Mouse (Mus musculus): ENCODE measurements around the gene Nupl2.

The Nupl2 gene

GRCm38 (mm10) chr5:24164789-24165445 lies at the start of gene Nupl2:
Nupl2 (plus strand) TSS chr5:24164963.
- DNase-seq = peak; percentile 95

GRCm38 (mm10) chr5:24122221-24122620 lies 42.5 kb upstream of the Nupl2 start:
- DNase-seq = no peak

- DNase-seq = no peak
These were observed 40.6 kb upstream of the Nupl2 start for GRCm38 (mm10) chr5:24124175-24124574.

DNA sequence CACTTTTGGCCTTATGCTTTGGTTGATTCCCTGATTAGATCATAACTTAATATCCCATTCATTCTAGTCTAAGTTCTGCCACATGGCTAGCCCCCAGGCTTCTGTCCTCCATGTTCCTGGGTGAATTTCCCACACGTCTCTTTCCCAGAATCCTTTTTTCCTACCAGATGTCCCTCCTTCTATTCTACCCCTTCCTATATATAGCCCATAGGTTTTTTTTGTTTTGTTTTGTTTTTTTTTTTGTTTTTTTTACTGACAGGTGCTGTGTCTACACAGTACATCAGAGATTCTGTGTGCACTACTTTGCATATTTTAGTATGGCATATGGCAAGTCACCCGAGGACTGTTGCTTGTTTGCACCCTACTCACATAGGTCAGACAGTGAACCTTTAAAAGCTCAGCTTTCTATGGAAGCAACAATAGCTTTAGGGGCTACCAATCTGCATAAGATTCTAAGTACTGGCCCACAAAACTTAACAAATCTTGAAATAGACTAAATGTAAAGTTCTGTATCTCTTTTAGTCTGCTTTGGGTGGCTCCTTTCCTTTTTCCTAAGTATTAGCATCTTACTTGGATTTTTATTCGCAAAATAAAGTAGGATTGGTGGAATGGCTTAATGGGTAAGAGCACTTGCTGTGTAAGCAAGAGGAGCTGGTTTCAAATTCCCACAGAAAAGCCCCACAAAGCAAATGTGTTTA lies 40.0 kb upstream of the Nupl2 start:
- no peak for DNase-seq

DNA sequence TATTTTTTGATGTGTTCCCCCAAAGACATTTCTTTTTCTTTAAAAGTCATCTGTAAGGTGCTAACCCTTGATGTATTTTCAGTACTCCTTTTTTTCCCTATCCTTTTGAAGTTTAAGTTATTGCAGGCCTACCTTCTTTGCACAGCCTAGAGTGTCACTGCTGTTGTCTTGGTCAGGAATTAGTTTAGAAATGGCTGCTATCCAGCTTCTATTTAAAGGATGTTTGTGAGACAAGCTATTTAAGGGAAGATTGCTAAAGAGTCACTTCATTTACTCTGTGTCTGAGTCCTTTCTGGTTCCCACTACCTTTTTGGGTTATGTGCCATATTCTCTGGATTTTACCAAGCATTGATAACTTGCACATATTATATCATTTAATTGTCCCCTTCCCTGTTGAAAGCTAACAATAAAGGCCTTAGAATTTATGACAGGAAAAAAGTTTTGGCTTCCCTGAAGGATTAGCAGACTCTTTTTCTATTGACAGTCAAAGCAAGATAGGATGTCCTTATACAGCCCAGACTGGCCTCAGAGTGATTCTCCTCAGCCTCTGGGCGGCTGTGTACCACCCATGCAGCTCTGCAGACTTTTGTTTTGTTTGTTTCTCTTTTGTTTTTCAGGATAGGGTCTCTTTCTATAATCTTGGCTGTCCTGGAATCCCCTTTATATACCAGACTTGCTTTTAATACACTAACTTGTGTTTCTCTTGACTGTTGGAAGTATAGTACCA lies 38.7 kb upstream of the Nupl2 start:
- no peak for DNase-seq

DNA sequence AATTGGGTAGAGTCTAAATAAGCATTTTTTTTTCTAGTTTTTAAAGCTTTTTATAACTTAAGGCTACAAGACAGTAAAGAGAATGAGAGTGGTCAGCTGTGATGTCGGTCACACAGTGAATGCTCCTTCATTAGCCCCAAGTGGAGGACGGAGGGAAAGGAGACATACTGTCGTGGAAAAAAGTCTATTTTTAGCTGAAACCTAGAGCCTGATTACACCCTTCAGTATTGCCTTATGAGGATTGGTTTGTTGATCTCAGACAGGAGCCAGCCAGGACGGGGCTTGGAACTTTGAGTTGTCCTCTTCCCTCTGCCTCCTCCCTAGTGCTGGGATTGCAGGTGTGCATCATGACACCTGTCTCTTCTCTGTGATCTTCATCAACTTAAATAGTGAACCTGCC lies 37.8 kb upstream of the Nupl2 start:
- DNase-seq = no peak

DNA sequence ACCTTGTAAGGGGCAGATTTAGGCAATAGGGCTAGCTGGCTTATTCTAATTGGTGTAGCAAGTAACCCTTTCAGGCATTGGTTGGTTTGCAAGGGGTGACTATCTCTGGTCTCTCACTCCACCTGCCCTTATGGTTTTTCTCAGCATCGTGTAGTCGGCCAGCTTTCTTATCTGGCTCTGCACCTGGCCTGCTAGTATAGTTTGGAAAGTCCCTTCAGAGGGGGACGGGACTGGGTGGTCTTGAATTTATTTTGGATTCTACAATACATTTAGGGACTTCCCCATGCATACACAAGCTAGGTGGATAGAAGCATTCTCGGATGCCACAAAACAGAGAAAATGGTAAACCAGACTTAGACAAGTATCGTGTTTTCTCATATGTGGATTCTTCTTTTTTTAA lies 17.8 kb upstream of the Nupl2 start:
- no peak for DNase-seq

DNA sequence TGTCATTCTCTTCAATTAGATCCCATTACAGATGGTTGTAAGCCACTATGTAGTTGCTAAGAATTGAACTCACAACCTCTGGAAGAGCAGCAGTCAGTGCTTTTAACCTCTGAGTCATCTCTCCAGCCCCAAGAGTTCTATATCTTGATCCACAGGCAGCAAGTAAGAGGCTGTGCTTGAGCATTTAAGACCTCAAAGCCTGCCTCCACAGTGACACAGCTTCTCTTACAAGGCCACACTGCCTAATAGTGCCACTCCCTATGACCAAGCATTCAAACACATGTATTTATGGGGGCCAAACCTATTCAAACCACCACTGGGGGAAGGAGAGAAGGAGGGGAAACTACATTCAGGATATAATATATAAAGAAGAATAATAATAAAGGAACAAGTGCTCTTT lies 12.6 kb upstream of the Nupl2 start:
- no peak for DNase-seq

DNA sequence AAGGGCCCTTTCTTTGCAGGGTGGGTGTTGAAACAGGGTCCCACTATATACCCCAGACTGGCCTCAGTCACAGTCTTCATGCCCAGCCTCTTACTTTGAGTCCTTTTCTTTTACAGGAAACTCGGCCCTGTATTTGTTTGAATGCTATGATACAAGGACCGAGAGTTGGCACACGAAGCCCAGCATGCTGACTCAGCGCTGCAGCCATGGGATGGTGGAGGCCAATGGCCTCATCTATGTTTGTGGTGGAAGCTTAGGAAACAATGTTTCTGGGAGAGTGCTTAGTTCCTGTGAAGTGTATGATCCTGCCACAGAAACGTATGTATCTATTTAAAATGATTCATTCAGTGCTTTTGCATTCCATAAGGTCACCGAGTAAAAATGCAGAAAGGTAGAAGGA lies 8.0 kb upstream of the Nupl2 start:
- DNase-seq = no peak

- peak; percentile 7 for DNase-seq
These were observed 2.5 kb downstream of the Nupl2 start for GRCm38 (mm10) chr5:24167263-24167662.

GRCm38 (mm10) chr5:24169881-24170280 lies 5.1 kb downstream of the Nupl2 start:
- no peak for DNase-seq

DNA sequence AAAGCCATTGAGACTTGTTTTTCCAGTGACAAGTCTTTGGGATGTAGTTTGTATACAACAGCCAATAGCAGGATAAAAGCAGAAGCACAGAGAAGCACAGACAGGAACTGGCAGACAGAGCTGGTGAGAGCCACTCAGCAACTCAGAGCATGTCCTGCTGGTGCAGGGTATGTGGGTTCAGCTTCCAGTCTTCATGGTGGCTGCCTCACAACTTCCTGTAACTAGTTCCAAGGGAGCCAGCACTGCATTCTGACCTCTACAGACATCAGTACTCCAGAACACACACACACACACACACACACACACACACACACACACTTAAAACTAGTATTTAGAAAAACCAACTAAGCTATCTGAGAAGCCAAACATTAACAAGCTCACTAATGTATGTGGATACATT lies 7.3 kb downstream of the Nupl2 start:
- no peak for DNase-seq

DNA sequence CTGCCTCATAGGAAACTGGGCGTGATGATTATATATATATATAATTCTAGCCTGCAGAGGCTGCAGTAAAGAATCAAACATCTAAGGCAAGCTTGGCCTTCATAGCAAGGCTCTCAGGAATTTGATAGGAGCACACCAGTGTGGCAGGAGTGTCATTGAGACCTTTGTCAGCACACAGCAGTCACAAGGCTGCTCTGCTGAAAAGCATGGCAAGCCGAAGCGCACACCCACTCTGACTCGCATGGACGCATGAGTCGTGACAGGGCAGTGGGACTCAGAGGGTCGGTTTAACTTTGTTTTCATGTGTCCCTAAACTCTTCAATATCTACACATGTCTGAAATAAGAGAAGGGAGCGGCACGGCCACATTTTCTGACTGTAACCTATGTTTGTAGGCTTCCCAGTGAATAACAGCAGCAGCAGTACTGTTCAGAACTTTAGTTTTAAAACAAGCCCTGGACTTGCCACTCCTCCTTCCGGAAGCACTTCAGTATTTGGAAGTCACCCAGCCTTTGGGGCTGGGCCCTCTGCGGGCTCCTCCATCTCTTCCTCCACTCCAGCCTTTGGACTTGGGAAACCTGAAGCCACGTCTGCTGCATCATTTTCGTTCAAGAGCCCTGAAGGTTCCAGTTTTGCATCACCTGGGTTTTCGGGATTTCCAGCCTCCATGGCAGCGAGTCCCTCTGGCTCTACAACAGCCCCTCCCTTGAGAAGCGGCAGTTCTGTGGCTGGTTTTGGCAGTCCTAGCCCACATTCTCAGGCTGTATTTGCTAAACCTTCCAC lies 16.9 kb downstream of the Nupl2 start:
- DNase-seq = no peak

DNA sequence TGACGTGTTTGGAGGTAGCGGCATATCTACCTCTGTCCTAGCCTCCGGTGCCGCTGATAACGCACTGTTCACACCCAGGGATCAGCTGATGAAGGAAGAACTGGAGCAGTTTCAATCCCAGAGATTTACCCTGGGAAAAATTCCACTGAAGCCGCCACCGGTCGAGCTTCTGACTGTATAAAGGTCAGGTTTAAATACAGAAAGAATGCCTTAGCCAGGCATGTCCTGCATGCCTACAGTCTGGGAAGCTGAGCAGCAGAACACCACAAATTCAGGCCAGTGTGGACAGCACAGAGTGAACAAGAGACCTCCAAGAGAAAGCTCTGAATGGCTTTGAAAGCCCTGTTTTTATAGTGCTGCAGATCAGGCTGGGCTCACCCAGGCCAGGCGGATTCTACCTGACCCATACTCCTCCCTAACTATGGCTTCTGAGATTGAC lies 17.6 kb downstream of the Nupl2 start:
- no peak for DNase-seq

- no peak for DNase-seq
These were observed 18.3 kb downstream of the Nupl2 start for GRCm38 (mm10) chr5:24183096-24183495.

- no peak for DNase-seq
These were observed 19.2 kb downstream of the Nupl2 start for GRCm38 (mm10) chr5:24184011-24184410.

GRCm38 (mm10) chr5:24188476-24188875 lies 23.7 kb downstream of the Nupl2 start:
- DNase-seq = no peak

DNA sequence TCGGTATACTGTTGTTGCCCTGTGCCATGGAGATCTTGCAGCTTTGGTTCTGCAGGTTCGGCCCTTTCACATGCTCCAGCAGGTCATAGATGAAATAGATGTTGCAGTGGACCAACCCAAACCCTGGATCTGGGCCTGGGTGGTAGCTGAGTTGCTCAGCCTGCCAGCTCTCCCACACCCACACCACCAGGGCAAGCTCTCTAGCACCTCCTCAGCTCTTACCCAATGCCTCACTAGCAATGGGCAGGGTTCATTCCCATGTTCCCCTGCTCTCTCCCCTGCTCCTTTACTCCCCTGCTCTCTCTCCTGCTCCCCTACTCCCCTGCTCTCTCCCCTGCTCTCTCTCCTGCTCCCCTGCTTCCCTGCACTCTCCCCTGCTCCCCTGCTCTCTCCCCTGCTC lies 27.1 kb downstream of the Nupl2 start:
- DNase-seq = no peak

DNA sequence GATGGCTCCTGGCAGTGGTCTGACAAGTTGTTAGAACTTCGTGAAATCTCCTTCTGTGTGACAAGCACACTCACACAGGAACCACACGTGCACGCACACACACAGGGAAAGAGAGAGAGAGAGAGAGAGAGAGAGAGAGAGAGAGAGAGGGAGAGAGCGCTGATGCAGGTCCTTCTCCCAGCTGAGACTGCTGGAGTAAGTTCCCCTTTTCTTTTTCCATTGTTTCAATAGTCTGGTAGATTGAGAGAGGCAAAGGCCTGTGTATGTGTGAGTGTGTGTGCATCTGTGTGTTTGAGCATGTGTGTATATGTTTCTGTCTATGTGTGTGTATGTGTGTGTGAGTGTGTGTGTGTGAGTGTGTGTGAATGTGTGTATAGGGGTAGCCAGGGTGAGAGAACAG lies 36.2 kb downstream of the Nupl2 start:
- no peak for DNase-seq

DNA sequence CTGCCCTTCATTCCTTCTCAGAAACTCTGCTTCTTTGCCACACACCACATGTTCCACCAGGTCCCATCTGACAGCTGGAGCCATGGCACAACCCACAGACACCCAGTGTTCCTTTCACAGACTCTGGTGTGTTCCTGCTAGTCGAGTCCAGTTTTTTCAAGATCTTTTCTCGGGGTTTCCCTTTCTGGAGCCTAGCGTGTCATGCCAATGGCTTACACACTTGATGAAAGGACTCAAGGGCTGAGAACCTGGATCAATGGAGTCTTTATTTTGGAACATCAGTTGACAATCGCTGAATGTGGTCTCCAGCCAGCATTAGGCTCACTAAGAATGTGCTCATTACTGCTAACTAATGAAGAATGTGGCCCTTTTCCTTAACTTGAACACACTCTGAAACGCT lies 37.7 kb downstream of the Nupl2 start:
- no peak for DNase-seq

DNA sequence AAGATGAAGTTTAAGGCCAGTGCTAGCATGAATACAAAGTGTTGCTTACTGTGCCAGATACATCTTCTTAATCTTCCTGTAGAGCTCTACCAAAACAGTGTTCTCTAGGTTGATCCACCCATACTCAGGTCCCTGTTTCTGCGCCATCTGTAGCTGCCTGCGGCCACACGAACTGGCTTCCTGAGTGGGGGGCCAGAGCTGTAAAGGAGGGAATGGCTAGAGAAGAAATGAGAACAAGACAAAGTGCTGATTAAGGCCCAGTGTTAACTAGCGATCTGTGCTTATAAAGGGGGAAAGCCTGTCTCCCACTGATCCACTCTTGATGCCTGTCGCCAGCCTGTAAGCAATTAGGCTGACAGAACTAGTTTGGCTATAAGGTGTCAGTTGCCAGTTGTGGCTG lies 38.5 kb downstream of the Nupl2 start:
- no peak for DNase-seq

DNA sequence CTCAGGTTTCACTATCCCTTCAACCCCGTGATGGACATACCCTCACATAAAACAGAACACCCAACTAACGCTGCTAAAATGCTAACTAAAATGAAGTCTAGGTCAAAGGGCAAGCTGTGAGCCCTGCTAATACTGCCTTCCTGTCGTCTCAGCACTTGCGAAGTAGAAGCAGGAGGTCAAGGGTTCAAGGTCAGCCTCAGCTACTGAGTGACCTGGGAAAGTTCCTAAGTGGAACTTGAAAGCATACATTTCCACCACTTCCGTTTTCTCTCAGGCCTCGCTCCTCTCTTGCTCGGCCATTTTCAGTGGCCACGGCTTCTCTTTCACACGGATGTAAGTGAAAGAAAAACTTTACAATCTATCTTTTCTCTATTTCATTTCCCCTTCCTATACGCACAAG lies 43.2 kb downstream of the Nupl2 start:
- no peak for DNase-seq

GRCm38 (mm10) chr5:24208505-24208904 lies 43.7 kb downstream of the Nupl2 start:
- no peak for DNase-seq

Measured in kidney, adult 9 months (tissue).